In genomic region chr12:3307587-3307986, GRCm38 (mm10) we compare ENCODE assay signal across 8 mouse cellular contexts. TPM values are rescaled to one million over a fixed set of nuclear protein-coding genes. Genes with fewer than 3 reads are reported as not detected.
DNase-seq lines count a peak whose midpoint lies in the region; ATAC-seq and TF ChIP-seq lines count a peak whose summit lies in the region.

No protein-coding gene starts in this region.

- peaks cover 57% of the 10 kb centered on the region for H3K79me2 ChIP-seq in MEL (ENCODE audit: control insufficient read depth, insufficient read depth, low read length, poor library complexity)

- no peak for TF ChIP-seq CTCF in MEL (IDR thresholded peaks at IDR 0.05 in 2 of 3, conservative IDR thresholded peaks at IDR 0.05 in 1 of 3; ENCODE audit: control insufficient read depth in 1 of 3, insufficient read depth in 1 of 3, low read depth in 2 of 3, low read length in 3 of 3, poor library complexity in 1 of 3, severe bottlenecking in 1 of 3)

- no peaks in the 10 kb centered on the region for H3K9me3 ChIP-seq in heart, embryonic 15.5 days (replicated peaks)
- no peaks in the 10 kb centered on the region for H3K9me3 ChIP-seq in MEL (replicated peaks; ENCODE audit: insufficient read depth, low read length)
- no peaks in the 10 kb centered on the region; the same call in 1 of the 2 replicates for H3K9me3 ChIP-seq in hindbrain, embryonic 13.5 days
- H3K9me3 ChIP-seq in midbrain, embryonic 12.5 days: peaks cover 13% of the 10 kb centered on the region; the same call in 1 of the 2 replicates

- TF ChIP-seq RAD21 in MEL (IDR thresholded peaks at IDR 0.05; ENCODE audit: low read depth, low read length): no peak

- TF ChIP-seq POLR2A in MEL (IDR thresholded peaks at IDR 0.05; ENCODE audit: control insufficient read depth in 1 of 2, insufficient read depth in 1 of 2, low read depth in 1 of 2, low read length in 2 of 2, poor library complexity in 1 of 2): no peak

- WGBS in heart, embryonic 15.5 days: 24% methylated on average over 6 of the region's 6 CpGs
- WGBS in hindbrain, embryonic 13.5 days: 55% methylated on average over 6 of the region's 6 CpGs
- 47% methylated on average over 6 of the region's 6 CpGs for WGBS in midbrain, embryonic 12.5 days

- H3K27me3 ChIP-seq in heart, embryonic 15.5 days: no peaks in the 10 kb centered on the region
- H3K27me3 ChIP-seq in MEL (ENCODE audit: control insufficient read depth in 1 of 2, insufficient read depth in 2 of 2, low read length in 2 of 2): no peaks in the 10 kb centered on the region
- H3K27me3 ChIP-seq in hindbrain, embryonic 13.5 days: no peaks in the 10 kb centered on the region
- H3K27me3 ChIP-seq in midbrain, embryonic 12.5 days: no peaks in the 10 kb centered on the region

- no peak overlapping the region for H3K27ac ChIP-seq in heart, embryonic 15.5 days
- H3K27ac ChIP-seq in MEL (ENCODE audit: control insufficient read depth, low read depth, low read length): no peak overlapping the region
- H3K27ac ChIP-seq in hindbrain, embryonic 13.5 days: no peak overlapping the region
- H3K27ac ChIP-seq in midbrain, embryonic 12.5 days (replicated peaks): no peak overlapping the region

- H3K4me1 ChIP-seq in heart, embryonic 15.5 days (replicated peaks): peaks cover 22% of the 10 kb centered on the region
- H3K4me1 ChIP-seq in MEL (ENCODE audit: control insufficient read depth in 1 of 2, insufficient read depth in 2 of 2, low read length in 2 of 2): peaks cover 8 to 12% of the 10 kb centered on the region in 2 experiments; a peak in 3 of 4 replicates
- H3K4me1 ChIP-seq in hindbrain, embryonic 13.5 days (replicated peaks): peaks cover 25% of the 10 kb centered on the region
- H3K4me1 ChIP-seq in midbrain, embryonic 12.5 days: peaks cover 11% of the 10 kb centered on the region

- H3K4me3 ChIP-seq in heart, embryonic 15.5 days: peak overlapping the region; percentile 98
- H3K4me3 ChIP-seq in MEL (ENCODE audit: control insufficient read depth in 1 of 2, insufficient read depth in 1 of 2, low read depth in 2 of 2, low read length in 2 of 2): peak overlapping the region; percentile 89 to 94
- H3K4me3 ChIP-seq in hindbrain, embryonic 13.5 days: peak overlapping the region; percentile 88
- H3K4me3 ChIP-seq in midbrain, embryonic 12.5 days: peak overlapping the region; percentile 88

- TF ChIP-seq EP300 in MEL (IDR thresholded peaks at IDR 0.05; ENCODE audit: low read depth in 1 of 2, low read length in 2 of 2): no peak

- no peak for DNase-seq in heart, adult 9 months (ENCODE audit: low spot score in 2 of 2)
- peak; percentile 44 for DNase-seq in MEL (ENCODE audit: low read depth, low spot score)
- DNase-seq in gastrocnemius, postnatal 4 days (ENCODE audit: low spot score in 2 of 2): no peak
- no peak for DNase-seq in adrenal gland, postnatal 4 days (ENCODE audit: low spot score in 2 of 2)
- no peak for DNase-seq in cerebellum, adult 8-10 months

- H3K4me2 ChIP-seq in heart, embryonic 15.5 days: peak overlapping the region; percentile 68
- H3K4me2 ChIP-seq in hindbrain, embryonic 13.5 days: peak overlapping the region; percentile 86
- H3K4me2 ChIP-seq in midbrain, embryonic 12.5 days (replicated peaks): peak overlapping the region; percentile 57

- H3K9ac ChIP-seq in heart, embryonic 15.5 days: peak overlapping the region; percentile 48
- H3K9ac ChIP-seq in MEL (ENCODE audit: control insufficient read depth, low read depth, low read length, poor library complexity, severe bottlenecking): peak overlapping the region; percentile 90
- peak overlapping the region; percentile 92 for H3K9ac ChIP-seq in hindbrain, embryonic 13.5 days
- H3K9ac ChIP-seq in midbrain, embryonic 12.5 days (replicated peaks): peak overlapping the region; percentile 91; the same call in 1 of the 2 replicates

- ATAC-seq in heart, embryonic 15.5 days (replicated peaks; ENCODE audit: insufficient number of reproducible peaks, insufficient read depth, low FRiP score, low read depth): no peak
- ATAC-seq in hindbrain, embryonic 13.5 days (ENCODE audit: low FRiP score): no peak
- ATAC-seq in midbrain, embryonic 12.5 days (ENCODE audit: low FRiP score, low read depth): no peak

- no peaks in the 10 kb centered on the region for H3K36me3 ChIP-seq in heart, embryonic 15.5 days
- H3K36me3 ChIP-seq in MEL (ENCODE audit: control insufficient read depth in 1 of 2, insufficient read depth in 2 of 2, low read length in 2 of 2): peaks cover 4 to 17% of the 10 kb centered on the region in 2 experiments; a peak in 3 of 4 replicates
- H3K36me3 ChIP-seq in hindbrain, embryonic 13.5 days: no peaks in the 10 kb centered on the region
- H3K36me3 ChIP-seq in midbrain, embryonic 12.5 days: 0 out of 2 replicates have a peak, but pooled peaks cover 10% of the 10 kb centered on the region

TF ChIP-seq in MEL, 35 proteins besides CTCF, POLR2A, EP300 and RAD21:
- TF ChIP-seq RCOR1 (IDR thresholded peaks at IDR 0.05; ENCODE audit: low read depth, low read length) (no peak), SIN3A (IDR thresholded peaks at IDR 0.05; ENCODE audit: low read length) (no peak), MEF2A (IDR thresholded peaks at IDR 0.05; ENCODE audit: extremely low read depth, insufficient replicate concordance, low read depth, low read length, poor library complexity, severe bottlenecking) (no peak), MYB (IDR thresholded peaks at IDR 0.05; ENCODE audit: low read depth, low read length) (no peak), ZNF384 (IDR thresholded peaks at IDR 0.05; ENCODE audit: low read depth, low read length) (peak; percentile 48; the same call in 1 of the 2 replicates)

RNA-seq across cellular contexts. Expression of gene Rab10, which starts 2.2 kb away (rescaled TPM):
- 65.7 and 70.6 TPM in 2 replicates for polyA plus RNA-seq in heart, embryonic 15.5 days (2015; fragmentation: Nextera tagmentation; extraction: Ambion mirVana)
- 62.5 and 67.7 TPM in 2 replicates for total RNA-seq in MEL (2012; rRNA removed)
- 10 to 100 TPM; 41.3 to 71.8 TPM for polyA plus RNA-seq in MEL (2012; ENCODE audit: insufficient read depth in 1 of 2, insufficient read length in 2 of 2, low read depth in 1 of 2, low replicate concordance in 2 of 2, missing spikeins in 1 of 2)
- polyA plus RNA-seq in hindbrain, embryonic 13.5 days (2015; fragmentation: Nextera tagmentation; extraction: Ambion mirVana): 136 and 138 TPM in 2 replicates
- polyA plus RNA-seq in midbrain, embryonic 12.5 days (2016; fragmentation: Nextera tagmentation; extraction: Ambion mirVana): 140 and 155 TPM in 2 replicates
- total RNA-seq in gastrocnemius, postnatal 4 days (2021): 100 to 1,000 TPM; 196 to 210 TPM
- total RNA-seq in adrenal gland, postnatal 4 days (2021): 100 to 1,000 TPM; 164 to 167 TPM

RNA-seq across cellular contexts. Expression of gene Kif3c, which starts 57.3 kb away (rescaled TPM):
- polyA plus RNA-seq in heart, embryonic 15.5 days (2015; fragmentation: Nextera tagmentation; extraction: Ambion mirVana): 4.6 and 6.2 TPM in 2 replicates
- 2.5 and 3.4 TPM in 2 replicates for total RNA-seq in MEL (2012; rRNA removed)
- polyA plus RNA-seq in MEL (2012; ENCODE audit: insufficient read depth in 1 of 2, insufficient read length in 2 of 2, low read depth in 1 of 2, low replicate concordance in 2 of 2, missing spikeins in 1 of 2): 1 to 10 TPM in 1 of 2 experiments, not detected in 1; 5.6 TPM
- polyA plus RNA-seq in hindbrain, embryonic 13.5 days (2015; fragmentation: Nextera tagmentation; extraction: Ambion mirVana): 77.8 and 80.7 TPM in 2 replicates
- polyA plus RNA-seq in midbrain, embryonic 12.5 days (2016; fragmentation: Nextera tagmentation; extraction: Ambion mirVana): 58.2 TPM in 2 replicates
- total RNA-seq in gastrocnemius, postnatal 4 days (2021): 10 to 100 TPM; 12.7 to 12.8 TPM
- total RNA-seq in adrenal gland, postnatal 4 days (2021): 10 to 100 TPM; 29.2 to 33.0 TPM
